Mouse (Mus musculus): Measurements from ENCODE around the gene Nkx6-2.

DNA sequence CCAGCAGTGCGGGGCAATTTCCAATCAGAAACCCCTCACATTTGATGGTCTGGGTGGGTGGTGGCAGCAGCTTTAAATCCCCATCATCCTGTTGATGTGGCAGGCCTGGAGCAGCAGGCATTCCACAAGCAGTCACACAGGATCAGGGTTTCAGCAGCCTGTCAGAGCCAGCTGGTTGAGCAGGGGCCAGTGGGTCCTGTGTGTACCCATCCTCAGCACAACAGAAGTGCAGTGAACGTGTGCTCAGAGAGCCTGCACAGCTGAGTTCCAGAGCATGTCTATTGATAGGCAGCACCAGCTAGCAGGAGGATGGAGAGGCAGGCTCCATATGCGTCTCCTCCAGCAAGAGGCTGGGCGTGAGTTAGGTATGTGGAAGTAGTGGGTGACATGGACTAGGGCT, 19.2 kb downstream of the Nkx6-2 start:
- TF ChIP-seq CTCF (IDR thresholded peaks at IDR 0.05; ENCODE audit: extremely low read depth, insufficient read length, insufficient replicate concordance, low read depth, low read length) (no peak), POLR2A (IDR thresholded peaks at IDR 0.05; ENCODE audit: low read depth, low read length) (no peak)

Measured in small intestine, adult 2 months (tissue).